Mouse (Mus musculus): Measurements from ENCODE around the gene Park7. TPM values are rescaled to one million over a fixed set of nuclear protein-coding genes. Genes with fewer than 3 reads are reported as not detected.

Park7 gene
- polyA plus RNA-seq (2015; fragmentation: Nextera tagmentation; extraction: Ambion mirVana) = 359 and 380 TPM in 2 replicates

DNA sequence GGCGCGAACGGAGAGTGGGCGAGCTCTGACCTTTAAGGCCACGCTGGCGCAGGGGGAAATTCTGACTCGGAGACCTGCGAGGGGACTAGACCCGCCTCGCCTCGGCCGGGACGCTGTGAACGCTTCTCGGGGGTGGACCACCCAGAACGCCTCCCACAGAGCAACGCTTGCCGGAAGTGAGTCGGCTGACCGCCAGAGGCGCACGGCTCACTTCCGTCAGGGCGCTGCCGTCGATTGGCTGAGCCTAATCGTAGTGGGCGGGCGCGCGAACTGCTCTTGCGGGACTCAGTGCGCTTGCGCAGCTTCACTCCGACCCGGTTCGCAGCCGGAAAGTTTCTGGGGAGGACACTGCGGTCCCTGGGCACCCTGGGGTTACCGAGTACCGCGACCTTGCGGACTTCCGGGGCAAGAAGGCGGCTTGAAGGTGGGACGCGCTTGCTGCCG, at the start of gene Park7, which contains the start of gene Tnfrsf9:
TSS of gene Park7 (minus strand) at position 148 of the 444 bp plus-strand sequence.
TSS of gene Tnfrsf9 (plus strand) at position 273 of the 444 bp plus-strand sequence.
- H3K27me3 ChIP-seq = no peaks in the 10 kb centered on the region
- peaks cover 25% of the 10 kb centered on the region for H3K4me1 ChIP-seq (replicated peaks)
- H3K4me2 ChIP-seq = peak within 1 kb of the TSS; percentile 75
- H3K27ac ChIP-seq = peak within 1 kb of the TSS; percentile 90
- H3K9me3 ChIP-seq = no peaks in the 10 kb centered on the region
- peak within 1 kb of the TSS; percentile 66 for H3K4me3 ChIP-seq
- peak within 1 kb of the TSS; percentile 90 for H3K9ac ChIP-seq
- ATAC-seq (ENCODE audit: low FRiP score) = peak; percentile 88
- H3K36me3 ChIP-seq = no peaks in the 10 kb centered on the region
- under 1% methylated on average over 48 of the region's 48 CpGs for WGBS

DNA sequence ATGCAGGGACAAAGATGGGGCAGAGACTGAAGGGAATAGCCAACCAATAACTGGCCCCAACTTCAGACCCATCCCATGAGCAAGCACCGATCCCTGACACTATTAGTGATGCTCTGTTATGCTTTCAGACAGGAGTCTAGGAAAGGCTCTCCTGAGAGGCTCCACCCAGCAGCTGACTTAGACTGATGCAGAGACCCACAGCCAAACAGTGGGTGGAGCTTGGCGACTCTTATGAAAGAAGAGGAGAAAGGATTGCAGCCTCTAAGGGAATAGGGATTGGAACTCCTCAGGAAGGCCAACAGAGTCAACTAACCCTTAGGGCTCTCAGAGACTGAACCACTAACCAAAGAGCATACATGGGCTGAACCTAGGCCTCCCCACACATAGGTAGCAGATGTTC, 49.5 kb upstream of the Park7 start:
- Histone ChIP-seq H3K36me3 (no peaks in the 10 kb centered on the region), H3K9ac (no peak overlapping the region), H3K27me3 (0 out of 2 replicates have a peak, but pooled peaks cover 5% of the 10 kb centered on the region), H3K27ac (no peak overlapping the region), H3K4me1 (replicated peaks) (peaks cover 4% of the 10 kb centered on the region), H3K4me3 (no peak overlapping the region), H3K4me2 (no peak overlapping the region), H3K9me3 (no peaks in the 10 kb centered on the region)
- ATAC-seq (ENCODE audit: low FRiP score) = no peak
- 60% methylated on average over 2 of the region's 2 CpGs for WGBS

DNA sequence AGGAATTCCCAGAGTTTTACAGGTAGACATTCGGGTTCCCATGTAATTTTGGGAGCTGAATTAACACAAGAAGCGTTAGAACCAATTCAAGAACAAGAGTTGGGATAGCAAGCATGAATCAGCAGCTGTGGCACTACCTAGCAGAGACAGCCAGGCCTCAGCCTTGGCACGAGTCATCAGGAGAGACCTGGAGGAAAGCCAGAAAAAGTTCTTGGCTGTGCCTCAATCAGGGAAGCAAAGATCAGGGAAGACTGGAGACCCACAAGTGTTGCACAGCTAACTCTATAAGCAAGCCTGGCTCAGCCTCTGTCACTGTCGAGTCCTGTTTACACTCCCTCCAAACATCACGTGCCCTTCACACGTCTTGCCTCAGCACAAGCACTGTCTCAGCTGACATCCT, 48.0 kb upstream of the Park7 start:
- WGBS = 73% methylated on average over 6 of the region's 6 CpGs
- H3K27ac ChIP-seq = no peak overlapping the region
- no peak for ATAC-seq (ENCODE audit: low FRiP score)

DNA sequence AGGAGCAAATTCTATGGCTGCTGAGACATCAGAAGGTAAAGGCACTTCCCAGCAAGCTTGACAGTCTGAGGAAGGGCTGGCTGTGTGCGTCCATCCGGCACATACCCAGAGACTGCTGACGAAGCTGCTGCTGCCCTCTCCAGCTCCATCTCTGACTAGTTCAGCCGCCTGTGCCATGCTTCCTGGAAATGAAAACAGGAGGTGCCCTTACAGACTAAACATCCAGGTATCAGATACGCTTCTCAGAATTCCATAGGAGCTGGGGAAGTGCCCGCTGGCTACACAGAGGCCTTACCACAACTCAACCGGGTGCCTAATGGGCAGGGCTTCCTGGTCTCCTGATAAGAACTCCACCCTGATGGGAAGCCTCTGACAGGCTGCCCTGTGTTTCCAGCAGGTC, 44.3 kb upstream of the Park7 start:
- H3K9ac ChIP-seq = no peak overlapping the region
- H3K36me3 ChIP-seq = no peaks in the 10 kb centered on the region
- no peak for ATAC-seq (ENCODE audit: low FRiP score)
- H3K4me3 ChIP-seq = no peak overlapping the region
- H3K9me3 ChIP-seq = no peaks in the 10 kb centered on the region
- no peak overlapping the region for H3K4me2 ChIP-seq
- H3K27ac ChIP-seq = no peak overlapping the region
- WGBS = 78% methylated on average over 7 of the region's 7 CpGs
- H3K4me1 ChIP-seq (replicated peaks) = peaks cover 11% of the 10 kb centered on the region
- H3K27me3 ChIP-seq = no peaks in the 10 kb centered on the region

More for the DNA sequence above, 48.0 kb upstream of the Park7 start:
- H3K4me1 ChIP-seq (replicated peaks) = peaks cover 6% of the 10 kb centered on the region
- no peaks in the 10 kb centered on the region for H3K36me3 ChIP-seq
- no peaks in the 10 kb centered on the region for H3K9me3 ChIP-seq
- H3K4me3 ChIP-seq = no peak overlapping the region
- no peak overlapping the region for H3K9ac ChIP-seq
- H3K4me2 ChIP-seq = no peak overlapping the region
- H3K27me3 ChIP-seq = 0 out of 2 replicates have a peak, but pooled peaks cover 5% of the 10 kb centered on the region

DNA sequence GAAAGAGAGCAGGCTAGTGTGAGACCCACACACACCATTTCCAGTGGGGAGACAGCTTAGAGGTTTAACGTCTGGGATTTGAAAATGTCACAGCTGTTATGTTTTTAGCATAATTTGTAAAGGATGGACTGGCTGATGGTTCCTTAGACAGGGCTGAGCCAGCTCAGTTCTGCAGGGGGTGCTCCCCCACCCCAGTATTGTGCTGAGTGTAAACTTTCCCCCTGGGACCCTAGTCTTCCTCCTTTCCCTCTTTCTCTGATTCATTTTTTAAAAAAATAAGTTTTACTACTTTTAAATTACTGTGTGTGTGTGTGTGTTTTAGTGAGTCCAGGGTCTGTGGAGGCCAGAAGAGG, 42.8 kb upstream of the Park7 start:
- Histone ChIP-seq H3K9me3 (no peaks in the 10 kb centered on the region), H3K9ac (no peak overlapping the region), H3K36me3 (no peaks in the 10 kb centered on the region), H3K27ac (peak overlapping the region; percentile 83), H3K4me2 (no peak overlapping the region), H3K27me3 (no peaks in the 10 kb centered on the region), H3K4me1 (replicated peaks) (peaks cover 11% of the 10 kb centered on the region), H3K4me3 (no peak overlapping the region)
- WGBS = 24% methylated on average over 1 of the region's 1 CpGs
- ATAC-seq (ENCODE audit: low FRiP score) = no peak

DNA sequence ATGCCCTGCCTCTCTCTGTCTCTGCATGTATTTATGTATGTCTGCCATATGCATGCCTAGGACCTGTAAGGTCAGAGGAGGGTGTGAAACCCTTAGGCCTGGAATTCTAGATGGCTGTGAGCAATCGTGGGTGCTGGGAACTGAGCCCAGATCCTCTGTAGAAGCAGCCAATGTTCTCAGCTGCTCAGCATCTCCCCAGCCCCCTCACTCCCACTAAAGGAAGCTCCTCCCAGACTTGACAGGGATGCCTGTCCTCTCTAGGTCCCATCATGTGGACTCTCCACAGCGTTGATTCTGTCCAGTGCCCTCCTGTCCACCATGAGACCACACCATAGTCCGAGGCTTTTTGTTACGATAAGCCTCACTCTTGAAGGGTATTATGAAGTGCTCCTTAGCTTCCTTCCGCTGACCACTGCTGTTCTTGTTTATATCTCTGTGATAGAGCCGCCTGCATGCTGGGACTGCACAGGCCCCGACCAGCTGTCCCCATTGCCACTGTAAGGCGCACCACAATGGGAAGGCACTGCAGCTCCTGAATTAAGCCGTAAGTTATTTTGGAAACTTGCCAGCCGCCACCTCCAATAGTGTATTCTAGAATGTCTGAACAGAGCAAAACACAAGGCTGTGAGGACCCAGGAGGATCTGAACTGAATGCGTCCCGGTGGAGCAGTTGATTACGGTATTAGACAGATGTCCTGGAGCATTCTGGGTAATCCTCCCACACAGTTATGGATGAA, 42.3 kb upstream of the Park7 start:
- Histone ChIP-seq H3K4me2 (no peak overlapping the region), H3K4me1 (replicated peaks) (peaks cover 11% of the 10 kb centered on the region), H3K9me3 (no peaks in the 10 kb centered on the region), H3K27ac (peak overlapping the region; percentile 83), H3K9ac (no peak overlapping the region), H3K4me3 (no peak overlapping the region), H3K36me3 (no peaks in the 10 kb centered on the region), H3K27me3 (no peaks in the 10 kb centered on the region)
- 51% methylated on average over 13 of the region's 13 CpGs for WGBS
- peak; percentile 89 for ATAC-seq (ENCODE audit: low FRiP score)

DNA sequence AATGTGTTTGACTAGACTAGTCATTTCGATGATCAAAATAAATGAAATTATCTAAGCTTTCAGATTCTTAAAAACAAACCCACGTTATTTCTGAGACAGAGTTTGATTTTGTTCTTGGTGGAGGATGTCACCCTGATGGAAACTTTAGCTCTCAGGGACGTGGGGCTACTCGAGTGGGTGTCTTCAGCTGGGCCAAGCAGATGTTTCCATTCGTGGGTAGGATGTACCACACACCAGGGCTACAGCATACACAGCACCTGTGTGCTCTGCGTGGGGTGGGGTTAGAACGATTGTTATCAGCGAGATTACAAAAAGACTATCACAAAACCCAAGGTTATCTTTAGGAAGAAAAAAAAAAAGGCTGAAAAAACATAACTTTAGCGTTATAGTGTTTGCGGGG, 36.7 kb upstream of the Park7 start:
- no peak overlapping the region for H3K4me3 ChIP-seq
- WGBS = 91% methylated on average over 10 of the region's 10 CpGs
- H3K27ac ChIP-seq = no peak overlapping the region
- H3K4me2 ChIP-seq = no peak overlapping the region
- no peak for ATAC-seq (ENCODE audit: low FRiP score)
- no peaks in the 10 kb centered on the region for H3K36me3 ChIP-seq
- H3K4me1 ChIP-seq (replicated peaks) = no peaks in the 10 kb centered on the region
- H3K9me3 ChIP-seq = no peaks in the 10 kb centered on the region
- no peaks in the 10 kb centered on the region for H3K27me3 ChIP-seq
- no peak overlapping the region for H3K9ac ChIP-seq

DNA sequence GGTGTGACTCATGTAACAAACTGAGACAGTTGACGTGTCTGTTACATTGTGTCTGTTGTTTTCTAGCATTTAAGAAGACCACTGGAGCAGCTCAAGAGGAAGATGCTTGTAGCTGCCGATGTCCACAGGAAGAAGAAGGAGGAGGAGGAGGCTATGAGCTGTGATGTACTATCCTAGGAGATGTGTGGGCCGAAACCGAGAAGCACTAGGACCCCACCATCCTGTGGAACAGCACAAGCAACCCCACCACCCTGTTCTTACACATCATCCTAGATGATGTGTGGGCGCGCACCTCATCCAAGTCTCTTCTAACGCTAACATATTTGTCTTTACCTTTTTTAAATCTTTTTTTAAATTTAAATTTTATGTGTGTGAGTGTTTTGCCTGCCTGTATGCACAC, 30.5 kb upstream of the Park7 start:
- H3K36me3 ChIP-seq = no peaks in the 10 kb centered on the region
- H3K27me3 ChIP-seq = no peaks in the 10 kb centered on the region
- H3K4me3 ChIP-seq = no peak overlapping the region
- H3K27ac ChIP-seq = no peak overlapping the region
- no peaks in the 10 kb centered on the region for H3K4me1 ChIP-seq (replicated peaks)
- 94% methylated on average over 7 of the region's 7 CpGs for whole genome bisulfite sequencing
- ATAC-seq (ENCODE audit: low FRiP score) = no peak
- H3K9ac ChIP-seq = no peak overlapping the region
- H3K9me3 ChIP-seq = no peaks in the 10 kb centered on the region
- H3K4me2 ChIP-seq = no peak overlapping the region

DNA sequence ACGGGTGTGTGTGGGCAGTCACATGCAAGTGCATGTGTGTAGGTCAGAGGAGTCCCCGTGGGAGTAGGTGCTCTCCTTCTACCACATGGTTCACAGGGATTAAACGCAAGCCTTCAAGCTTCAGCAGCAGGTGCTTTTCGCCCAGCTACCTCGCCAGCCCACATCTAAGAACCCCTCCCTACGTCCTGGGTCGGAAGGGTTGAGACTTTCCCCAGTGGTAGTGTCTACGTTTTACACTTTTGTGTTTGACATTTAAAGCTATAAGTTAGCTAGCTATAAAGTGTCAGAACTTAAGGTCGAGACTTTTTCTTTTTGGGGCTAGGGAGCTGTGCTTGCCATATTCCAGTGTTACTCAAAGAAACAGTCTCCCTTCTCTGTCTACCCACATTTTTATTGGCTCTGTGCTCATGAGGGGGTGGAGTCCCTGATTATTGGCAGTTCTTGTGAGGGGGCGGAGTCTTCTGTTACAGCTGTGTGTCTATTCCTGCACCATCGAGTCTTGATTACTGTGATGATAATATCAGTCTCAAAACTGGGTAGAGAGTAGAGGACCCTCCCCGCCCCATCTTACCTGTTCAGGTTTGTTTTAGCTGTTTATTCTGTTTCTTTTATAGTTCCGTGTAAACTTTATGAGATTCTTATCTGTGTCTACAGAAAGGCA, 25.9 kb upstream of the Park7 start:
- H3K27me3 ChIP-seq = no peaks in the 10 kb centered on the region
- ATAC-seq (ENCODE audit: low FRiP score) = no peak
- no peak overlapping the region for H3K9ac ChIP-seq
- H3K4me2 ChIP-seq = no peak overlapping the region
- no peaks in the 10 kb centered on the region for H3K4me1 ChIP-seq (replicated peaks)
- 70% methylated on average over 13 of the region's 13 CpGs for WGBS
- no peak overlapping the region for H3K27ac ChIP-seq
- no peak overlapping the region for H3K4me3 ChIP-seq
- no peaks in the 10 kb centered on the region for H3K36me3 ChIP-seq
- no peaks in the 10 kb centered on the region for H3K9me3 ChIP-seq

DNA sequence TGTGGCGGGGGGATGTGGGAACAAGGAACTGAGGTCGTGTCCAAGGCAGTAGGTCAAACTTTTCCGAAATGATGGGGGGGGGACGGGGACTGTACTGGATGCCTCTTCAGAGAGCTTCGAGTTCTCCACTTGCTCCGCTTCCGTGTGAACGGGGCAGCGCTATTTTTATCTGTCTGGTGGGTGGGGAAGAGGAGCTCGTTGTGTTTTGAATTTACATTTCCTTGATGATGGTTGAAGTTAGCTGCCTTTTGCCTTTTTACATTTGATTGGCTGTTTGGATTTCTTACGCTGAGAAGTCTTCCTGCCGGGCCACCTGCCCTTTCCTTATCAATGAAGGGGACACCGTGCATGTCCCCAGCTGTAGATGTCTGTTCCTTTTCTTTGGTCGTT, 23.8 kb upstream of the Park7 start:
- Histone ChIP-seq H3K4me1 (replicated peaks) (no peaks in the 10 kb centered on the region), H3K4me2 (peak overlapping the region; percentile 26), H3K4me3 (no peak overlapping the region), H3K36me3 (no peaks in the 10 kb centered on the region), H3K9me3 (no peaks in the 10 kb centered on the region), H3K27ac (no peak overlapping the region), H3K27me3 (no peaks in the 10 kb centered on the region), H3K9ac (no peak overlapping the region)
- WGBS = 65% methylated on average over 14 of the region's 14 CpGs
- ATAC-seq (ENCODE audit: low FRiP score) = no peak

DNA sequence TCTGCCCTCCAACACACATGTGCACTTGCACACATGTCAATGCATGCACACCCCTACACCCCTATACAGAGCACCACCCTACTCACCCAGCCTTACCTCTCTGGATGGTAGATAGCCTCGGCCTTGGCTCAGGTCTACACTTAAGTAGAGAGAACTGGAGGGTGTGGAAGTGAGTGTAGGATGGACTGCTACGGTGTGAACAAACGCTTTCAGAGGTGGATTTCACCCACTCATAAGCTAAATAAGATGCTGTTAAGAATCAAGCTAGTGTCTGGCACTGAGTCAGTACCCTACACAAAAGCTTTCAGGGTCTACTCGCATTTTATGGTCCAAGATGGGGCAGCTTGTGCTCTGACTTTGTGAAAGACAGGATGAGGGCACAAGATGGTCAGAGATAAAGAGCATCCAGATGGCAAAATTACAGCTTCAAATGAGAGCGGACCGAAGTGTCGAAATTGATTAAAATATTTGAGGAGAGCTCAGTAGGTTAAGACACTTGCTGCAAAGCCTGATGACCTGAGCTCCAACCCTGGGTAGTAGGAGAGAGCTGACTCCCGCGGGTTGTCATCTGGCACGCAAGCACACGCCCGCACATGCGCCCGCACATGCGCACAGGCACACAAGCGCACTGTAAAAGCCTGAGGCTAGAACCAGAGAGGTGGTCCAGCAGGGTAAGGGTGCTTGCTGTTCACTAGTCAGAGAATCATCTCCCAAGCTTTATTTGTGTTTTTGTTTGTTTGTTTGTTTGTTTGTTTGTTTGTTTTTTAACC, 23.2 kb upstream of the Park7 start:
- ATAC-seq (ENCODE audit: low FRiP score) = no peak
- Histone ChIP-seq H3K9ac (no peak overlapping the region), H3K4me1 (replicated peaks) (no peaks in the 10 kb centered on the region), H3K9me3 (no peaks in the 10 kb centered on the region), H3K4me2 (peak overlapping the region; percentile 26), H3K27me3 (no peaks in the 10 kb centered on the region), H3K27ac (no peak overlapping the region), H3K36me3 (no peaks in the 10 kb centered on the region), H3K4me3 (no peak overlapping the region)
- 86% methylated on average over 16 of the region's 16 CpGs for WGBS

DNA sequence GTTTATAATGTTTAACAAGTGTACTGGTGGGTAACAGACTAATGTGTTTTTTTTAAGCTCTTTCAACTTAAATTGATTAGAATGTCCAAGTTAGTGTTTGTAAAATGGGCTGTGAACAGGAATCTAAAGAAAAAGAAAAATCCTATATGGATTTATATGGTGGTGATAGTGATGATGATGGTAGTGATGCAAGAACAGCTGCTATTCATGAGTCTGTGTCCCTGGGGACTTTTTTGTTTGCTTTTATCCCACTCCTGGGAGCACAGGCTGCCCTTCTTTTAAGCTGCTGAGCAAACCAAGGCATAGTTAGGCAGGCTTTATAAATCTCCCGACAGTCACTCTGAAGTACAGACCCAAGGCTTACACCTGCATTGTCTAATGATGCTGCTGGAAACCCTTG, 19.3 kb upstream of the Park7 start:
- Histone ChIP-seq H3K4me2 (no peak overlapping the region), H3K4me3 (no peak overlapping the region), H3K9me3 (no peaks in the 10 kb centered on the region), H3K4me1 (replicated peaks) (no peaks in the 10 kb centered on the region), H3K9ac (no peak overlapping the region), H3K27me3 (no peaks in the 10 kb centered on the region), H3K36me3 (no peaks in the 10 kb centered on the region), H3K27ac (no peak overlapping the region)
- WGBS = 60% methylated on average over 1 of the region's 1 CpGs
- no peak for ATAC-seq (ENCODE audit: low FRiP score)
